Mouse (Mus musculus) stomach, postnatal 0 days (tissue): ENCODE results near the gene Prnd.

Experiments
- CTCF ChIP-seq: IDR thresholded peaks from 2 replicates; pipeline ENCODE4 v1.5.1; 2016; ENCODE audit warnings: antibody characterized with exemption, low read depth, mild to moderate bottlenecking, moderate library complexity
- EP300 ChIP-seq: optimal IDR thresholded peaks from 2 replicates; pipeline ENCODE3; 2016; ENCODE audit warnings: antibody characterized with exemption

DNA sequence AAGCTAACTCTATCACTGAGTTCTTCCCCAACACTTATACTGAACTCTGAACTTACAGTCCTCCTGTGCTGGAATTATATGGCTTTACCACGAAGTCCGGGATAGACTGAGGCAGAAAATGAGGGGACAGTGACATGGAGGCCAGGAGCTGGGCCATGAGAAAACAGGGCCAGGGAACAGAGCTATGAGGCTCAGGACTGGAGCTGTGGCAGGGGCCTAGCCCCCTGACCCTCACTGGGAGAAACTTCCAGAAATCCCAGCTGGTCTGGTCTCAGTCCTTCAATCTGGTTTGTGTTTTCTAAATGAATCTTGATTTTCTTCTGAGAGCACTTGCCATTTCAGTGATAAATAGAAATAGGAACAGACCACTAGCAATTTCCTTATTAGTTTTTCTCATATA lies 16.4 kb upstream of the Prnd start:
- no peak for TF ChIP-seq CTCF
- TF ChIP-seq EP300: no peak
